Mouse (Mus musculus): ENCODE results near the gene Lgi4.

Lgi4 gene

DNA sequence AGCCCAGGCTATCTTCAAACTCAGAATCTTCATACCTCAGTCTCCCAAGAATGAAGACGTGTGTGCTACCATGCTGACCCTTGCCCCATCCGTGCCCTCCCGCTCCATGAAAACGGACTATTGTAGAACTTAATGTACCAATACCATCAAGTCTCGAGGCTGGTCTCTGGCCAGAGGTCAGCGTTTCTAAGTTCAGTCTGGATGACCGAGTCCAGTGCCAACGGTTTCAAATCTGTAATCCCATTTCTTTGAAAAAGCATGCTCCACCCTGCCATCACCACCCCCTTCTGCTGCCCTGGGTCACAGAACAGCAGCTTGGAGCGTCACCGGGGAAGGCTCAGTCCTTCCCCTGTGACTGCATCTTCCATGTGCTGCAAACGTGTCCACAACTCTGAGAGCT, 48.6 kb downstream of the Lgi4 start:
- no peak for DNase-seq (ENCODE audit: low read depth)

DNA sequence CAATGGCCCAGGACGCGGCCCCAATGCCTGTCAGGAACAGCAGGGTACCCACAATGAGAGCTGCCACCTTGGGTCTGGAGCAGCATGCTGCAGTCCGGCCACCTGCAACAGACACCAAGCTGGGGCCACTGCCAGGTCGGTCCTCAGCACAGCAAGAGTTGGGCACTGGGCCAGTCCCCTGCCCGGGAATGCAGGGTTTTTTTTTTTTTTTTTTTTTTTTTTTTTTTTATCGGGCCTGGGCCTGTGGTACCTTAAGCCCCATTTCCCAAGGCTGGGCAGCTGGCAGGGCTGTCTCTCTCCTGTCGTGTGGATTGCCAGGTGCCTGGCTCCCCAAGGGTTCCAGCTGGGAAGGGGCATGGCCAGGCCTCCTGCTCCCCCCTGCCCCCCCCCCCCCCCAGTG, 49.9 kb downstream of the Lgi4 start:
- DNase-seq (ENCODE audit: low read depth): no peak

DNA sequence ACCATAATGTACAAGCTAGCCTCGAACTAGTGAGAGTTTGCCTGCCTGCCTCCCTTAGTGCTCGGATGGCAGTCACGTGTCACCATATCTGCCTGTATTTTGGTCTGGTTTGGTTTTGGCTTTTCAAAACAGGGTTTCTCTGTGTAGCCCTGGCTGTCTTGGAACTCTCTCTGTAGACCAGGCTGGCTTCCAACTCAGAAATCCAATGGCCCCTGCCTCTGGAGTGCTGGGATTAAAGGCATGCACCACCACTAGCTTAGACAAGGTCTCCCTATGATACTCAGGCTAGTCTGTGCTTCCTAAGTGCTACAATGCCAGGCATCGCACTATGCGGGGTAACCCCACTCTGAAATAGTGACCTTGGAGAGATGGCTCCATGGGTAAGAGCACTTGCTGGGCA, 50.7 kb downstream of the Lgi4 start:
- no peak for DNase-seq (ENCODE audit: low read depth)

DNA sequence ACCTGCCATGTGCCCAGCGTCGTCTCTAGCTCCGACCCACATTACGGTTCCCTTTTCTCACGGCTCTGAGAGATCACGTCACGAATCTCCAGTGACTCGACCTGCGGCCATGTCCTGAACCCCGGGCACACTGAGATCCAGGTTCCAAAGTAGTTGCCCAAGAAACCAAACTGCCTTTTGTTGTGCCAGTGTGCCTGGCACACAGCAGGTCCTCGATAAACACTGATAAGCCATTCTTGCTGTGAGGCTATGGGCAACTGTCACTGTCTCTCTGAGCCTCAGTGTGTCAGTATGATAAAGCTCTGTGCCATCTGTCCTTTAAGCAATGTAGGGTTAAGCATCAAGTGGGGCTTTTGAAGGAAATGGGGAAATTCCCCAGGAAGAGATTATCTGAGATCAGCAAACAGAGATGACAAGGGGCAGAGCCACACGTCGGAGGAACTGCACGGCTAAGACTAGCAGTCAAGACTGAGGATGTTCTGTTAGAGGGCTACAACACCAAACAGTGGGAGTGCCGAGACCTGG, 51.8 kb downstream of the Lgi4 start:
- DNase-seq (ENCODE audit: low read depth): no peak

DNA sequence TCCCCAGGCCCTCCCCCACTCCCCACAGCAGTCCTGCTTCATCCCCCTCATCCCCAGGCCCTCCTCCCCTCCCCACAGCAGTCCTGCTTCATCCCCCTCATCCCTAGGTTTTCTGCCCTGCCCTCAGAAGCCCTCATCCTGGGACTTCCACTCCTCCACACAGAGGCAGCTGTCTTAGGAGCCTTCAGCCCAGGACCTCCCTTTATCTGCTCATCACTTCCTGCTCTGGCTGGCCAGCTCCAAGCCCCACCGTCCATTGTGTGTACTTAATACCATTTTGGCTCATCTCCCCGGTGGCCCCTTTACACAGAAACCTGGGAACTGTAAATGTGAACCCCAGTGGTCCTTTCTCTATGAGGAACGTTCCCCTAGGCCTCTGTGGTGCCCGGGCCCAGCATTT, 52.9 kb downstream of the Lgi4 start:
- DNase-seq (ENCODE audit: low read depth): no peak

DNA sequence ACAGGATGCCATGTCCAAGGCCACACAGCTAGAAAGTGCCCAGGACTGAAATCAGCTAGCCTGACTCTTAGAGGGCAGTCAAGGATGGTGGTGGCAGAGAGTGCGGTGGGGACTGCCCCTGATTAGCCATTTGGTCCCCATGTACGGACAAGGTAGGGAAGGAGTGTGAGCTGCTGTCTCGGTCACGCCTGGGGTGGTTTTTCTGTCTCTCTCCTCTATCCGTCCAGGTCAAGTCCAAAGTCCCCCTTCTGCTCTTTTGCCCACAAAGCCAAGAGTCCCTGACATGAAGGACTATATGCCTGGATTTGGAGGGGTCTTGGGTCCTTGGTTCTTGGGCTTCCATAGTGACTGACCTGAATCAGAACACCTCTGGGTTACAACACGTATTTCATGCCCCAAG, 54.7 kb downstream of the Lgi4 start:
- no peak for DNase-seq (ENCODE audit: low read depth)

DNA sequence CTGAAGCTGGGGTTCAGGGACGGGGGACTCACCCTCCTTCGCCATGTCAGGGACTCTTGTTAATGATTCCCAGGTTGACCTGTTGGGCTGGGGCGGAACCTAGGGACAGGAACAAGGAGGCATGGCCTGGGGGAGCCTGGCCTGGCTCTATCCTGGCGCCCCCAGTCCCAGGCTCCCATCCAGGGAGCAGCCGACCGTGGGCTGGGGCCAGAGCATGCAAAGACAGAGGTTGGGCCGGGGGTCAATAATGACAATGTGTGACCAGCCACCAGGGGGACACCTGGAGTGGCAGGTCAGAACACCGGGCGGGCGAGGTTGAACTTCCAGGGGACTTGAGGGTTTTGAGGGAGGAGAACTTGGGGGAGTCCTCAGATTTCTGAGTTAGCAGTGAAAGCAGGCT, 55.5 kb downstream of the Lgi4 start:
- DNase-seq (ENCODE audit: low read depth): no peak

DNA sequence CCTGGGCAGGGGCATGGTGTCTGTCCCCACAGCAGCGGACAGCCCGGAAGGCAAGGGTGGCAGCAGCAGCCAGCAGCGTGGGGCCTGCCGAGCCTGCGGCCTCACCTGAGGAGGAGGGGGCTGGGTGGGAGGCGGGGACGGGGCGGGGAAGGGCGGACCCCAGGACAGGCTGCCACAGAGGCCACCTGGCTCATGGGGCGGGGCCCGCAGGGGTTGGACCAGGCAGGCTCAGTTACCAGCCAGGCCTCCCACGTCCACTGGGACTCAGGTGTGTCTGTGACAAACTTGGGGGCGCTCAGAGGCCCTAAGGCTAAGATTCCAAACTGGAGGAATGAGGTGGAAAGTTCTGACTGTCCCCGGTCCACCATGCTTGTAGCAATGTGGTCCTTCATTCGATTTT, 56.0 kb downstream of the Lgi4 start, which contains the start of gene Hpn:
Hpn (minus strand) TSS at position 109 of the 400 bp plus-strand sequence.
- DNase-seq (ENCODE audit: low read depth): no peak

DNA sequence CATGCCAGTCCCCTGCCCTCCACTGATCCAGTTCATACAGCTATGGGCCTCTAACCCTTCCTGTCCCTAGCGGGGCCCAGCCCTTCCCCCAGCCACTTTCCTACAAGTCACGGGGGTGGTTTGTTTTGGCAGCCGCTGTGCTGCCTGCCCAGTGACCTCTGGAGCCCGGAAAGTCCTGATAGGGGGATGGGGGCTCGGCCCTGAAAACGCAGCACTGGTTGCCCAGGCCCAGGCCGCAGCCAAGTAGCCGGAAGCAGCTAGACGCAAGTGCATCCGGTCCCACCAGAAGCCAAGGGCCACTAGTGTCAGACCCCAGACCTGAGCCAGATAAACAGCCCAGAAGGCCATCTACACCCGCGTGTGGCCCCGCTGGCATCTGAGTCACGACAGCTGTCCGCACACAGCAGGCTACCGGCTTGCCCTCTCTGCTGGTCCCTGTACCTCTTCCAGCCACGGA, 56.5 kb downstream of the Lgi4 start:
- DNase-seq (ENCODE audit: low read depth): no peak

DNA sequence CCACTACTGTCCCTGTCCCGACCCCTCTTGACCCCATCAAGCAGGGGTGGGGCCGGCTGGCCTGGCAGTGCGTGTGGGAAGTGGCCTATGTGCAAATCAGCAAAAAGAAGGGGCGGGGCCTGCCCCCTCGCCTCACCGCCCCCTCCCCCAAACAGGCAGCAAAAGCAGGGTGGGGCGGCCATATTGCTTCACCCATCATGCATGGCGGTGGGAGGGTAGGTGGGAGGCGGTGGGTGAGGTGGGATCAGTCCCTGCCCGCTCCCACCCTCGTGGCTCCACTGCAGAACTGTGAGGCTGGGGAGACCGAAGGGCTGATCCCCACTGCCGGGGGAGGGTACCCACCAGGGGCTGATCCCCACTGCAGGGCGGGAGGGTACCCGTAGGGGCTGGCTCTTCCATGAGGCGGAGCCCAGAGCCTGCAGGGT, 57.6 kb downstream of the Lgi4 start:
- no peak for DNase-seq (ENCODE audit: low read depth)

DNA sequence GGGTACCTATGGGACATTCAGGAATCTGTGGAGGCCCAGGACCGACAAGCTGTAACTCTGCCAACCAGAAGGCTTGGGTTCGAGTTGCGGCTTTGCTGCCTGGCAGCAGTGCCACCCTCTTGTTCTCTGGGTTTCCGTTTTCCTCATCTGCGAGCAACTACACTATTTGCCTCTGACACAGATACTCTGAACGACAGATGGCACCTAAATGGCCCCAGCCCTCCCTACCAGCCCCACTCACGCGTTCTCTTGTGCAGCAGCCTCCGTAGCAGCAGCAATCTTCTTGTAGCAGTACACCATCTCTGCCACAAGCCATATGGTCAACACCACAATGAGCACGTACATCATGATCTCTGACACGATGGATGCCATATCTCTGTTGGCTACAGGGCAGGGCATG, 58.3 kb downstream of the Lgi4 start:
- DNase-seq (ENCODE audit: low read depth): no peak

DNA sequence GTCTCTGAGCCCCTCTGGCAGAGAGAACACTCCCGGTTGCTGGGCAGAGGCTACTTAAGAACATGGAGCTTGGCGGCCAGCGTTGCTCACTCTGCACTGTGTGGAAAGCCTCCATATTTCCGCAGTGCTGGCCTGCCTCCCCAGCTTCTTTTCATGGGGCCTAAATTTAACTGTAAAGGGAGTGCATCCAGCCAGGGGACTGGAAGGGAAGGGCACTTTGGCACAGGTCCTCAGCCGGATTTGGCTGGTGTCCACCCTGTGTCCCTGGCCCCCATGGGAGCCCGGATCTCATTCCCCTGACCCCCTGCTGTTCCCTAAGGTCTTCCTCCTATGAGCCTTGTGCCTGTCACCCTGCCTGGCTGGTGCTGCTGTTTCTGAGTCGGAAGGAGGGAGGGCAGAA, 59.3 kb downstream of the Lgi4 start:
- no peak for DNase-seq (ENCODE audit: low read depth)

DNA sequence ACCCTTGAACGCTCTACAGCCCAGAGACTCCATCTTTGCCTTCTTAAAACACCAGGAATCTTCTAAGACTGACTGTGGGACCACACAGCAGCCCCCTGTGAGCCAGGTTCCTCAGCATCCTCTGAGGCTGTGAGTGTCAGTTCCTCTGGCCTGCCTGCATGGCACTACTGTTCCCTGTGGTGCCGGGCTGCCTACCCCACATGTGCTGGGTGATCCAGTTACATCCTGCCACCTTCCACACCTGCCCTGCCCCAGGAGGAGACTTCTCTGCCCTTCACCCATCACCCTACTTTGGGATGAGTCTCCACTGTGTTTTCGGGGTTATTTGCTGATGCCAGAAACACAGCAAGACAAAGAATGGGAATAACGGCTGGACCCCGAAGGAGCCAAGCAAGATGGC, 60.4 kb downstream of the Lgi4 start:
- DNase-seq (ENCODE audit: low read depth): no peak
